Mouse (Mus musculus) heart, postnatal 0 days (tissue): ENCODE results near the gene Yeats4. TPM values are rescaled to one million over a fixed set of nuclear protein-coding genes. Genes with fewer than 3 reads are reported as not detected.

Source experiments
- ATAC-seq: fragments of 200-750 bp; cut with Nextera tagmentation; 2 replicates; pipeline ENCODE4 v1.8.0; 2017; ENCODE audit warnings: low read depth, moderate number of reproducible peaks, moderate library complexity; ENCODE audit not compliant: insufficient read depth
- DNase-seq: peaks from one replicate; pipeline ENCODE4 v3.0.0-alpha.2; 2016; ENCODE audit warnings: low spot score
- H3K27ac ChIP-seq: fragments of 300-500 bp; sonication (generic); 2 replicates; pipeline ENCODE4 v1.5.1; 2014; ENCODE audit warnings: low read depth, mild to moderate bottlenecking
- H3K27me3 ChIP-seq: fragments of 300-500 bp; sonication (generic); 2 replicates; pipeline ENCODE4 v1.6.1; 2014; ENCODE audit warnings: low read length, mixed read lengths; ENCODE audit not compliant: control insufficient read depth, insufficient read depth
- H3K36me3 ChIP-seq: fragments of 300-500 bp; sonication (generic); replicated peaks from 2 replicates; pipeline ENCODE4 v1.6.1; 2014; ENCODE audit warnings: low read length, mixed read lengths; ENCODE audit not compliant: control insufficient read depth, insufficient read depth
- H3K4me1 ChIP-seq: fragments of 300-500 bp; sonication (generic); 2 replicates; pipeline ENCODE4 v1.6.1; 2014; ENCODE audit warnings: antibody characterized with exemption; ENCODE audit not compliant: control insufficient read depth, insufficient read depth
- H3K4me2 ChIP-seq: fragments of 300-500 bp; sonication (generic); 2 replicates; pipeline ENCODE4 v1.6.1; 2014; ENCODE audit warnings: low read depth, mild to moderate bottlenecking, low read length, moderate library complexity
- H3K4me3 ChIP-seq: fragments of 300-500 bp; sonication (generic); 2 replicates; pipeline ENCODE4 v1.5.1; 2014; ENCODE audit warnings: low read depth, low read length
- H3K9ac ChIP-seq: fragments of 300-500 bp; sonication (generic); replicated peaks from 2 replicates; pipeline ENCODE4 v1.6.1; 2014; ENCODE audit warnings: low read depth, low read length, mixed read lengths
- H3K9me3 ChIP-seq: fragments of 300-500 bp; sonication (generic); replicated peaks from 2 replicates; pipeline ENCODE4 v1.6.1; 2016; ENCODE audit warnings: low read length; ENCODE audit not compliant: control insufficient read depth
- CTCF ChIP-seq: IDR thresholded peaks from 2 replicates; pipeline ENCODE4 v1.5.1; 2016; ENCODE audit warnings: antibody characterized with exemption, control low read depth, low read depth
- EP300 ChIP-seq: IDR thresholded peaks from 2 replicates; pipeline ENCODE4 v1.6.1; 2016; ENCODE audit warnings: antibody characterized with exemption, low read depth
- WGBS: fragments of 180-500 bp; shearing (Covaris S2); extraction: QIAGEN DNeasy Blood & Tissue Kit; methylation state at CpG from one replicate; pipeline ENCODE4 v1.1.7; 2014; 5-methylcytosine and 5-hydroxymethylcytosine counted together
- polyA plus RNA-seq: library from polyadenylated mRNA; unstranded; fragments of >200 nt; fragmentation: Nextera tagmentation; extraction: Ambion mirVana; gene quantifications from 2 replicates; pipeline ENCODE4 v1.2.1, GENCODE M21; 2015
- total RNA-seq: library from RNA; depleted of rRNA; stranded (reverse); fragments of >200 nt; gene quantifications from 2 replicates; pipeline ENCODE4 v1.2.3, GENCODE M21; 2014; ENCODE audit warnings: low replicate concordance; rRNA removed

Yeats4 gene
- total and polyA plus RNA-seq, 2 experiments from 2014 or later = 33.6 to 34.4 TPM

- no peaks in the 10 kb centered on the region for H3K4me1 ChIP-seq
Observed at GRCm38 (mm10) chr10:117172069-117172468, 52.2 kb downstream of the Yeats4 start.

GRCm38 (mm10) chr10:117166785-117167425 is 57.4 kb downstream of the Yeats4 start:
- Histone ChIP-seq H3K36me3 (no peaks in the 10 kb centered on the region), H3K9ac (no peak overlapping the region), H3K4me3 (no peak overlapping the region), H3K4me1 (no peaks in the 10 kb centered on the region), H3K4me2 (no peak overlapping the region), H3K27me3 (no peaks in the 10 kb centered on the region), H3K27ac (no peak overlapping the region), H3K9me3 (no peaks in the 10 kb centered on the region)
- WGBS = 88% methylated on average over 11 of the region's 11 CpGs
- TF ChIP-seq EP300 (no peak), CTCF (no peak)
- DNase-seq = no peak
- ATAC-seq = no peak

More at GRCm38 (mm10) chr10:117172069-117172468, 52.2 kb downstream of the Yeats4 start:
- Histone ChIP-seq H3K27me3 (no peaks in the 10 kb centered on the region), H3K9me3 (no peaks in the 10 kb centered on the region), H3K36me3 (no peaks in the 10 kb centered on the region), H3K27ac (no peak overlapping the region), H3K4me2 (no peak overlapping the region), H3K9ac (no peak overlapping the region), H3K4me3 (no peak overlapping the region)
- 31% methylated on average over 3 of the region's 3 CpGs for WGBS
- TF ChIP-seq CTCF = no peak
- TF ChIP-seq EP300 = no peak
- ATAC-seq = no peak
- DNase-seq = no peak

Other genes with a start within 250 kb of the Yeats4 start
- 1.1 and 1.3 TPM in 2 replicates for gene Best3, start 238.2 kb downstream of the Yeats4 start, total RNA-seq
- 0.57 and 0.62 TPM in 2 replicates for gene Best3, start 238.2 kb downstream of the Yeats4 start, polyA plus RNA-seq
- gene Lrrc10, start 179.2 kb downstream of the Yeats4 start, total RNA-seq = 330 and 397 TPM in 2 replicates
- 115 and 138 TPM in 2 replicates for gene Lrrc10, start 179.2 kb downstream of the Yeats4 start, polyA plus RNA-seq
- gene Cct2, start 160.7 kb downstream of the Yeats4 start, total RNA-seq = 154 and 209 TPM in 2 replicates
- 121 and 129 TPM in 2 replicates for gene Cct2, start 160.7 kb downstream of the Yeats4 start, polyA plus RNA-seq
- 13.2 and 14.1 TPM in 2 replicates for gene Frs2, start 76.0 kb downstream of the Yeats4 start, total RNA-seq
- gene Frs2, start 76.0 kb downstream of the Yeats4 start, polyA plus RNA-seq = 12.8 and 13.6 TPM in 2 replicates
- gene 9530003J23Rik, start 14.2 kb upstream of the Yeats4 start, total RNA-seq = not detected in 2 replicates
- not detected in 2 replicates for gene 9530003J23Rik, start 14.2 kb upstream of the Yeats4 start, polyA plus RNA-seq
- gene Lyz2, start 57.8 kb upstream of the Yeats4 start, total RNA-seq = 37.1 and 40.6 TPM in 2 replicates
- 54.7 and 61.6 TPM in 2 replicates for gene Lyz2, start 57.8 kb upstream of the Yeats4 start, polyA plus RNA-seq
- 0.15 and 0.73 TPM in 2 replicates for gene Lyz1, start 68.4 kb upstream of the Yeats4 start, total RNA-seq
- gene Lyz1, start 68.4 kb upstream of the Yeats4 start, polyA plus RNA-seq = 0.49 and 1.4 TPM in 2 replicates
- 57.8 and 82.3 TPM in 2 replicates for gene Cpsf6, start 155.5 kb upstream of the Yeats4 start, total RNA-seq
- gene Cpsf6, start 155.5 kb upstream of the Yeats4 start, polyA plus RNA-seq = 53.2 and 55.7 TPM in 2 replicates